Mouse (Mus musculus) heart, postnatal 25 days (tissue): Measurements from ENCODE around the gene Ptprk. TPM values are rescaled to one million over a fixed set of nuclear protein-coding genes. Genes with fewer than 3 reads are reported as not detected.

Experiments
- DNase-seq: peaks from one replicate; pipeline ENCODE4 v3.0.0; 2022; ENCODE audit warnings: low spot score
- intact Hi-C: fragments of 180-260 bp; cut with DNase I; formaldehyde crosslinking; loops from one replicate; pipeline ENCODE4 v1.15.1; 2025
- total RNA-seq, 2 experiments: library from RNA; stranded (reverse); gene quantifications; 2 replicates each; pipeline ENCODE4 v1.2.3; 2021

Ptprk gene
- total RNA-seq, 2 experiments from 2014 or later: 25.2 to 27.0 TPM

DNA sequence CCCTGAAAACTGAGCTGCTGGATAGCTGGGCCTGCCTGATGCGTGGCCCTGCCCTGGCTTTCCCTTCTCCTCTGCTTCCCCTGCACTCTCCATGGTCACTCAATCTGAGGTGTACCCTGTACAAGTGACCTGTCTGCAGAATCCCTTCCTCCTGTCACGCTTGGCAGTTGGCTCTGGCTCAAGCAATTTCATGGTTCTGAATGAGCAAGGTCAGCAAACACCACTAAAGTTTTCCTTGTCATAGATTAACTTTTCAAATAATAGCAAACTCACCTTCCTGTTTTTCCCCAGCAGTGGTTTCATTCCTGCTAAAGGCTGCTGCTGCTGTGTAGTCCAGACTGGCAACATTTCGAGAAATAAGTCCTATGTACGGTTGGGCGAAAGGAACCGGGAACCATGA is 30.6 kb downstream of the Ptprk start:
- intact Hi-C loops: no loop called here

DNA sequence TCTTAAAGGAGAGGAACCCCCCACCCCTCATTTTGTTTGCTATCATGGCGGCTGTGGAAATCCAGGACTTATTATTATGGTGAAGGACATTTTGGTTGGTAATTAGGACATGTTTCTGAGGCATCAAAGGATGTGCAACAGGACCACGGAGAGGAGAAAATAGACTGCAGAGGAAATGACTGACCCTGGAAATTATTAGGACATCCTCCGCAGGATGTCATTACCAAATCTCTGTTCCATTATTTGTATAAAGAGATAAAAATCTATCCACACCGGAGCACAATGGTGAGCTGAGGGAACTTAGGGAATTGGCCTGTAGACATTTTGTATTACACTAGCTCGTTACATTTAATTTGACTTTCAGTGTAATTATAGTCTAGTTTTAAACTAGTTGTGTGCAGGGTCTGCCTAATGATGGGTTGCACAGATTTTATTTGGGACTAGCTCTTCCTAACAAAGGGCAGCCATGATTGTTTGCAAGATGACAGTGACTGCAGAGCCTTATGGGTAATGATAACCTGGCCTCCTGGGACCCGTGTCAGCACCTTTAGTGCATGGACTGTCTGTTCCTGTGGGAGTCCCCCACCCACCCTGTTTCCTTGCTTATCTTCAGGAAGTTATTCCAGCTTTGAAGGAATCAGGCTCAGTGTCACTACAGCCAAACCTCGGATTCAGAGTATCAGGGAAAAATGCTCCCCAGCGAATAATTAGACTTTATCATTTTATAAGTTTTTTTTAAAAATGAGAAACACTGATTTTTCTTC is 38.4 kb downstream of the Ptprk start:
- peak; percentile 14 for DNase-seq

More for the DNA sequence above, 30.6 kb downstream of the Ptprk start:
- DNase-seq: no peak

GRCm38 (mm10) chr10:28113879-28114278 is 39.3 kb downstream of the Ptprk start:
- intact Hi-C loops: loop anchor here (2.0 kb wide), 1 partner anchor 39 kb away; the partner anchor contains the start of gene Ptprk
- peak; percentile 11 for DNase-seq

More for the DNA sequence above, 38.4 kb downstream of the Ptprk start:
- intact Hi-C loops: loop anchor here (2.0 kb wide), 1 partner anchor 38 kb away; the partner anchor contains the start of gene Ptprk

- DNase-seq: no peak
- intact Hi-C loops: no loop called here
Observed at GRCm38 (mm10) chr10:28116982-28117381, 42.4 kb downstream of the Ptprk start.

GRCm38 (mm10) chr10:28118783-28119365 is 44.3 kb downstream of the Ptprk start:
- intact Hi-C loops: no loop called here
- no peak for DNase-seq

DNA sequence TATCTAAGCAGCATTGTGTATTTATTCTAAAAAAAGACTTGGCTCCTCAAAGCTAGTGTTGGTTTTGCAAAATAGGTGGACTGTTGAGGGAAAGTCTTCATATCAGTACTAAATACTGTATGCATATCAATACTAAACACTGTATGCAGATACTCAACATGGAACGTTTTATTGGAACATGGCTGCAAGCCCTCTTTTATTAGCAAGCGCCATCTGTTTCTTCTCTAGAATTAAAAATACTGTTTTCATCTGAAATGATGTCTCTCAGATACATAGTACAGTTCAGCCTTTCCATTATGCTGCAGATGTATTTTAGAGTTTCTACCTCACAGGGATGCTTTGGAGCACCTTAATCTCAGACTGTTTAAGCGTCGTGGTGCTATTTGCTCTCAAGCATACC is 49.3 kb downstream of the Ptprk start:
- no peak for DNase-seq
- intact Hi-C loops: no loop called here

DNA sequence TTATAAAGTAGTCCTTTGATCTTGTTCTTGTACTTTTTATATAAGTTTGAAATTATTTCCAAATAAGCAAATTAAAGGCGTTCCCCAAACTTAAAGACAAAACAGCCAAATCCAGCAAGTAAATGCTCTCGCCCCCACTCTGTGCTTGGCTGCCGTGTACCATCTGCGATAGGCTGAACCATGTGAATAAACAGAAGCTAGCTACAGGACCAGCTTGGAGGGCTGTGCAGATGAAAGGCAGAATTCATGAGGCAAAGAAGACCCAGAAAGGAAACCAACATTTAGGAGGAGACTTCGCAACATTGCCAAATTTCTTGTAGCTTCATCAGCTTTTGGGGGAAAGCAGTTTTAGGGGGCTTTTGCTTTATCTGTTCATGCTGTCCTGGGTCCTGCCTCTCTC is 53.4 kb downstream of the Ptprk start:
- no peak for DNase-seq
- intact Hi-C loops: no loop called here

- intact Hi-C loops: no loop called here
- DNase-seq: no peak
Observed at GRCm38 (mm10) chr10:28128450-28128849, 53.8 kb downstream of the Ptprk start.

DNA sequence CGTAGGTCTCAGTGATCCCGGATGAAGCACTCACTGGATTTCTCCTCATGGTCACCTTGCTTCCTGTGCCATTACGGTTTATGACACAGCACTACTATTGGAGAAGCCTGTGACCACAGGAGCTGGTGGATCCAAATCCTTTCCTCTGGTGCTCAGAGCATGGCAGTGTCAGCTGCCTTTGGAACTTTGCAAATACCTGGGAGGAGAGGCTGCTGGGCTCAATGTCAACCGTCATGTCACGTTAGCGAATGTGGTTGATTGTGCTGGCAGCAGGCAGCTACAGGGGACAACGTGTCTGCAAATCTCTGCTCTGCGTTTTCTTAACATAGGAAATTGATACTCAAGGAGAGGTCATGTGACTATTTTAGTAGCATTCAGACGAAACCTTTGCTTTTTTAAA is 55.8 kb downstream of the Ptprk start:
- intact Hi-C loops: no loop called here
- DNase-seq: no peak

DNA sequence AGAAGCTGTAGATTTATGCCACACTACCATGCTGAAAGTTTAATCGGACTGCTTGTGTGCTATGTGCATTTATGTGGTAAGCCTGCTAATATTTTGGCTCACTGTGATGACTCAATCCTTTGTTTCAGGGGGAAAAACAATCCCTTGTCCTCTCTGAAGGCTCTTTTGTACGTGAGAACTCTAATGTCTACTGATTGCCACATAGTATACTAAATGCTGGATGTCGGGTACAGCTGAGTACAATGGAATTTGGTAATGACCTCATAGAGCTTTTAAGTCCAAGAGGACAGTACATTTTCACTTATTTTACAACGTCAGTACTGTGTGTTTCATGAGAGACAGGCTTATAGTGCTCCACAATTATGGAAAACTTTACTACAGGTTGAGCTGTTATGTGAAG is 59.1 kb downstream of the Ptprk start:
- DNase-seq: no peak
- intact Hi-C loops: no loop called here

DNA sequence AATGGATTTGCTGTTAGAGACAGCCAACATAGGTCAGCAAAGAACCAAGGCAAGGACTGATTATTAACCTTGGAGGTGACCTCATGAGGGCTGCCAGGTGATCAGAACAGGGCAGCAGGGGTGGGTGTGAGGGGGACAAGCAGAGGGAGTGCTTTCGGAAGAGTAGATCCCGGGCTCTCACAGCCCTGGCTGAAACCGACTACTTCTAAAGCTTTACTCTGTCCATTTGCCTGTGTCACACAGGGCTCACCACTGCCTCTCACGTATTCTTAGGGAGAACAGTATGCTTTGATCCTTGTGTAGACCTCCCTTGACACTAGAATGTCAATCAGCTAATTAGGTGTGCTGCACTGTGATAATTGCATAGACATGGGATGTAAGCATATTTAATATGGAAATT is 63.8 kb downstream of the Ptprk start:
- intact Hi-C loops: no loop called here
- DNase-seq: no peak

GRCm38 (mm10) chr10:28144459-28144858 is 69.8 kb downstream of the Ptprk start:
- no peak for DNase-seq
- intact Hi-C loops: no loop called here

- intact Hi-C loops: no loop called here
- DNase-seq: no peak
Observed at GRCm38 (mm10) chr10:28145326-28145725, 70.7 kb downstream of the Ptprk start.

- no peak for DNase-seq
- intact Hi-C loops: no loop called here
Observed at GRCm38 (mm10) chr10:28155688-28156685, 81.4 kb downstream of the Ptprk start.

DNA sequence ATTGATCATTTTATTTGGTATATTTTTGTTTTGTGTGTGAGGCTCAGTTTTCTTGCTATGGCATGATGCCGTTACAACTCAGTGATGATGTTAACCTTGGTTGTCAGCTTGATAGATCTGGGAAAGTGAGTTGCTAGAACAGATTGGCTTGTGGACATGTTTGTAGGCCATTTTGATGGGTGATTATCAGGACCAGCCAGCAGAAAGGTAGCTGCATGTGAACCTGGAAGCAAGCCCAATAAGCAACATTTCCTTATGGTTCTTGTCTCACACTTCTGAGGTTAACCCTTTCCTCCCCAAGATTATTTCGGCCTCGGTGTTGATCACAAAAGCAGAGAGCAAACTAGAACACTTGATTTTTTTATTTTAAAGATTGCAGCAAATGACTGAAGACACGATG is 85.1 kb downstream of the Ptprk start:
- no peak for DNase-seq
- intact Hi-C loops: no loop called here

DNA sequence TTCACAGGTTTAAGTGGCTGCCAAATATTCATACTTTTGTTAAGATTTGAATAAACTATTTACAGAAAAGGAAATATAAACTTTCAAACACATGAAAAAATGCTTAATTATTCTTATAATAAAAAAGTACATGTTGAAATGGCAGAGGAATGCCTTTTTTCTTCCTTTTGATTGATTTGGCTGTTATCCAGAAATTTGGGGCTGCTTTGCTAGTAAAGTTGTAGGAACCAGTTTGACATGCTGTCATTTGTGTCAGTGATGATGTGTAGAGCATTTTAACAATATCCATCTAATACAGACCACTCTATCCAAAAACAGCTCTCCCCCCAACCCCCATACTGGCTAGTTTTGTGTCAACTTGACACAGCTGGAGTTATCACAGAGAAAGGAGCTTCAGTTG is 86.7 kb downstream of the Ptprk start:
- DNase-seq: no peak
- intact Hi-C loops: no loop called here

- no peak for DNase-seq
- intact Hi-C loops: no loop called here
Observed at GRCm38 (mm10) chr10:28164250-28164649, 89.6 kb downstream of the Ptprk start.

GRCm38 (mm10) chr10:28164746-28165145 is 90.1 kb downstream of the Ptprk start:
- DNase-seq: no peak
- intact Hi-C loops: loop anchor here (5.0 kb wide), 1 partner anchor 87 kb away; no protein-coding TSS in a partner anchor

- DNase-seq: no peak
- intact Hi-C loops: loop anchor here (5.0 kb wide), 1 partner anchor 89 kb away; no protein-coding TSS in a partner anchor
Observed at GRCm38 (mm10) chr10:28166610-28167009, 92.0 kb downstream of the Ptprk start.

- intact Hi-C loops: loop anchor here (5.0 kb wide), 1 partner anchor 90 kb away; no protein-coding TSS in a partner anchor
- no peak for DNase-seq
Observed at GRCm38 (mm10) chr10:28167097-28167496, 92.5 kb downstream of the Ptprk start.
